Mouse (Mus musculus) adrenal gland (tissue): ENCODE results near the gene Kmt2b.

Experiments used
- intact Hi-C: fragments of 180-260 bp; cut with DNase I; formaldehyde crosslinking; loops from one replicate; pipeline ENCODE4 v1.15.1; 2025
- long read RNA-seq, 2 experiments: library from polyadenylated mRNA; unstranded; transcript quantifications; one replicate each; pipeline ENCODE4 v2.0.0; 2020; ENCODE audit warnings: borderline replicate concordance in 1 of 2; ENCODE audit not compliant: insufficient replicate concordance in 1 of 2

Kmt2b gene
- long read RNA-seq, experiment 1, partial matches to known transcripts = 3 of 3 reads
- long read RNA-seq, experiment 1, other reads (novel, unspliced or antisense) = 0 of 3 reads
- long read RNA-seq, experiment 2, partial matches to known transcripts = 3 of 3 reads
- long read RNA-seq, experiment 2, other reads (novel, unspliced or antisense) = 0 of 3 reads

DNA sequence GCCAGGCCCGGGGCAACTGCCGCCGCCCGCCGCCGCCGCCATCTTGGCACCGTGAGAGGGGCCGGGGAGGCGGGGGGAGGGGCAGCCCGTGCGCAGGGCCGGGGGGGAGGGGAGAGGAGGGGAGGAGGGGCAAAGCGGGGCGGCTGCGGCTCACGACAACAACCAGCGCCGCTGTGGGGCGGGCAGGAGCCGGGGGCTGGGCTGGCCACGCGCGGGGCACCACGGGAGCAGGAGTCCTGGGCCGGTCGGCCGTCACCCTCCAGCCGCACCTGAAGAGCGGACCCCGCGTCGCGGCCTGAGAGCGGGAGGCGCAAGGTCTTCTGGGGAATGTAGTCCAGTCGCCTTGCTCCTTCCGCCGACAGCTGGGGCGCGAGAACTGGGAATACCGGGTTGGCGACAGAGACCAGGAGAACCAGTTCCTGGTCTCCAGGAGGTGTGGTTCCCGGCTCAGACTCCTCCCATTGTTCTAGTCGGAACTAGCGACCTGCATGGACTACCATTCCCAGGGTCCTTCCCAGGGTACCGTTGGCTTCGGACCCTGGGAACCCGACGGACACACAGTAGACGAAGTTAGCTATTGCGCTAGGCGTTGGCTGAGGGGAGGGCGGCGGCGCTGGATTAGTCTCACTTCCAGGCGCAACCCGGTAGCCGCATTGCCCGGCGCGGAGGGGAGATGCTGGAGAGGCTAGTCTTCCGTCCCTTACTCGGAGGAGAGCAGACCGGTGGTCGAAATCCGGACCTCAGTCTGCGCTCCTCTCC is at the start of gene Kmt2b:
TSS of gene Kmt2b (minus strand) at position 51 of the 759 bp plus-strand sequence.
- intact Hi-C loops = loop anchor here (2.0 kb wide), 1 partner anchor 24 kb away; the partner anchor contains the start of gene Upk1a

DNA sequence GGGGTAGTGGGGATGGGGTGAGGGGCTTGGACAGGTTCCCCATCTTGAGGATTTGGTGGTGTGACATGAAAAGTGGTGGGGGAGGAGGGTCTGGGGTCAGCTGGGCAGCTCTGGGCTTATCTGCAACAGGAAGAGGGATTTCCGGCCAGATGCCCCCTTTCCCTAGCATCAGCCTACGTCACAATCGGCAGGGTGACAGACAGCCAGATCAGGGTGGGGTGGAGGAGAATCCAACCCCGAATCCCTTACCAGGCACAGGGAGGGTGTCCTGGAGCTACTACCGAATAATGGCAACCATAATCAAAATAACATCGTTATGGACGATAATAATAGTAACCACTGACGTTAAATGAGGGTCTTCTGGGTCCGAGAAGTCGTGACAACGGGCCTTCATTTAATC is 47.9 kb upstream of the Kmt2b start:
- intact Hi-C loops = no loop called here

GRCm38 (mm10) chr7:30635752-30636151 is 47.2 kb upstream of the Kmt2b start, which contains the start of gene Etv2:
TSS of gene Etv2 (minus strand) at chr7:30635852.
- intact Hi-C loops = no loop called here

DNA sequence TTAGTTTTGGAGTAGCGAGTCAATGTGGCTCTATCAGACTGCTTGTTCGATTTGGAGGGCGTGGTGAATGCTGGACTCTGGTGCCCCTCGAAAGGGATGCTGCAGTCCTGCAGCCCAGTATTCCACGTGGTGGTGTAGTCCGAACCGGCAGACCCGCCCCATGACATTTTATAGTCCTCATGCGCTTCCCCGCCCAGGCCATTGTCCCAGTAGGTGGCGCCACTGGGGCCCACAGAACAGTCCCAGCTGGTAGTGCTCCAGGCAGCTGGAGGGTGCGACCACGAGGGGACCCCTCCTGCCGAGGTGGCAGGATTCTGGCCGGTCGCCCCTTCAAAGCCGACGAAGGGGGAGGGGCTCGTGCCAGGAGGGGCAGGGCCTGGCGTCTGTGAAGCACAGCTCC is 46.1 kb upstream of the Kmt2b start:
- intact Hi-C loops = no loop called here

- intact Hi-C loops = no loop called here
Measured at GRCm38 (mm10) chr7:30633762-30634412, 45.4 kb upstream of the Kmt2b start.

DNA sequence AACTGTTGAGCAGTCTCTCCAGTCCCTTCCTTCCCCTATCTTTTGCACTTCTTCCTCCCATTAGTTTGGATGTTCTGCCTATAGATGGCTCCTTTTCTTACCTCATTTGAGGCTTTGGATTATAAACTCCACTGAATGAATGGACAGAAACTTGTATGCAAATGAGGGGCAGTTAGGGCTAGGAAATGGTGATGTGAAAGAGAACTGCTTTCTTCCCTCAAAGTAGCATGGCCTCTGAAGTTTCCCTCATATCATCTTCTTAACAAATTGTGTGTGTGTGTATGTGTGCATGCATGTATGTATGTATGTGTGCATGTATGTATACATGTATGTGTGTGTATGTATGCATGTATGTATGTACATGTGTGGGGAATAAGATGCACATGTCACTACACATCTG is 40.5 kb upstream of the Kmt2b start:
- intact Hi-C loops = no loop called here

DNA sequence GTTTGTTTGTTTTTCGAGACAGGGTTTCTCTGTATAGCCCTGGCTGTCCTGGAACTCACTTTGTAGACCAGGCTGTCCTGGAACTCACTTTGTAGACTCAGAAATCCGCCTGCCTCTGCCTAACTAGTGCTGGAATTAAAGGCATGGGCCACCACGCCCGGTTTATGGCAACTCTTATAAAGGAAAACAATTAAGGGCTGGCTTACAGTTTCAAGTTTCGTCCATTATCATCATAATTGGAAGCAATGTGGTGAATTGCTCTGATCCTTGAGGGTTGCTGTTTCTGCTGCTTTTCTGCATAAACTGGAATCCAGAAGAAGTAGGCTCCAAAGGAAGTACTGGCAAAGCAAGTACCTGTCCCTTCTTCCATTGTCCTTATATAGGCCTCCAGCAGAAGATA is 38.1 kb upstream of the Kmt2b start:
- intact Hi-C loops = no loop called here

DNA sequence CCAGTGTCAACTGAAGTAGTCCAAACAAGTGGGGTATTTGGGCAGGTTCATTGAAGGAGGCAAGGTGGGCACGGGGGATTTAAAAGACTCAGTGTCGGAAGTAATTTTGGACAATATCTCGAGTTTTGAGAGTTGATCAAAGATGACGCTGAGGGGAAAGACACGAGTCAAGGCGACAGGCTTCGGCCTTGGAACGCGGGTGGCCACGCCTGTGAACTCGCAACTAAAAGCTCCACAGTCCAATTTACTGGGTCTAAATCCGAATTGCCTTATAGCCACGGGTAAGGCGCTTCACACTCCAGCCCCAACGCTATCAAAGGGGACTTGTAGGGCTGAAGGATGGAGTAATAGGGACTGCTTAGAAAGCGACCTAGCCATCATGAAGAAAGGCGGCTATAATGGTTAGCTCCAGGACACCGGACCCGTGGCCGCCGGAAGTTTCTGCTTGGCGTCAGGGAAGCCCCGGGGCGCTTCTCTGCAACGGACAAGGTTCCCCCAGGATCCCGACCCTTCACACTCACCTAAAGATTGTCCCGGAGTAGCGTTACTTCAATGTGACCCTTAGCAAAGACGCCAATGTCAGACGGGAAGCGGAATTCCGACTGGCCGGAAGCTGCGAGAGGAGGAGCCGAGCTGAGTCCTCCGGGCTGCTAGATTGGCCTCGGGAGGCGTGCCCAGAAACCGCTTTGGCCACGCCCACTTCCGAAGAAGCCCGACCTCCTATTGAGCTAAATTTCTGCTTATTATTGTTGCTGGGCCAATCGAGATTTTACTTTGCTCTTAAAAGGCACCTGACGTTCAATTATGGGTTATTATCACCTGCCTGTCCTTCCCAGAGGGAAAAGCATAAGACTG is 37.2 kb upstream of the Kmt2b start, which contains the start of gene Cox6b1:
TSS of gene Cox6b1 (minus strand) at position 622 of the 855 bp plus-strand sequence.
- intact Hi-C loops = no loop called here

- intact Hi-C loops = no loop called here
Measured at GRCm38 (mm10) chr7:30619202-30619601, 30.7 kb upstream of the Kmt2b start.

DNA sequence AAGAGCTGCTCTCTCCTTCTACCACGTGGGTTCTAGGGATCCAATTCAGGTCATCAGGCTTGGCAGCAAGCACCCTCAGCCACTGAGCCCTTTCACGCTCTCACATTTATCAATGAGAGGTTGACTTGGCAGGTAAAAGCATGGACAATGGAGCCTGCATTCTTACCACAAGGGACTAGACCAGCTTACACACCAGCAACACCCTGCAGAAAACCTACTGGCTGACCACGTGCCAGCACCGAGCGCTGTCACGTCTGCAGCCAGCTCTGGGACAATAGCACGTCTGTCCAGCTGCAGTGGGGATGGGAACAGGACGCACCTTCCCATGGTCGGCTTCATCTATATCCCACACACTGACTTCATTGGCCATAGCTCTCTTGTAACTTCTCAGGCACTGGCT is 30.1 kb upstream of the Kmt2b start:
- intact Hi-C loops = no loop called here

GRCm38 (mm10) chr7:30615049-30615760 is 26.7 kb upstream of the Kmt2b start:
- intact Hi-C loops = no loop called here

DNA sequence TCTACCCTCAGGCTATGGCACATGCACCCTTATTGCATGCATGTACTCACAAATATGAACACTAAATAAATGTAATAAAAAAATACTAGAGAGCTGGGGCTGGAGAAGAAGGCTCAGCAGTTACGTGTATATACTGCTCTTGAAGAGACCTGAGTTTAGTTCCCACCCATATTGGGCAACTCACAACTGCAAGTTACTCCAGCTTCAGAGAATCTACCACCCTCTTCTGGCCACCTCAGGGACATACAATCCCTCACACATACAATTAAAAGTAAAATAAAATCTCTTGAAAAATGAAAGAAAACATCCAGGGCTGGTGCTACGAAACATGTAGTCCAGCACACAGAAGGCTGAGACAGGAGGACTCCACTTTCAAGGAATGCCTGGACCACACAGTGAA is 25.9 kb upstream of the Kmt2b start:
- intact Hi-C loops = no loop called here

DNA sequence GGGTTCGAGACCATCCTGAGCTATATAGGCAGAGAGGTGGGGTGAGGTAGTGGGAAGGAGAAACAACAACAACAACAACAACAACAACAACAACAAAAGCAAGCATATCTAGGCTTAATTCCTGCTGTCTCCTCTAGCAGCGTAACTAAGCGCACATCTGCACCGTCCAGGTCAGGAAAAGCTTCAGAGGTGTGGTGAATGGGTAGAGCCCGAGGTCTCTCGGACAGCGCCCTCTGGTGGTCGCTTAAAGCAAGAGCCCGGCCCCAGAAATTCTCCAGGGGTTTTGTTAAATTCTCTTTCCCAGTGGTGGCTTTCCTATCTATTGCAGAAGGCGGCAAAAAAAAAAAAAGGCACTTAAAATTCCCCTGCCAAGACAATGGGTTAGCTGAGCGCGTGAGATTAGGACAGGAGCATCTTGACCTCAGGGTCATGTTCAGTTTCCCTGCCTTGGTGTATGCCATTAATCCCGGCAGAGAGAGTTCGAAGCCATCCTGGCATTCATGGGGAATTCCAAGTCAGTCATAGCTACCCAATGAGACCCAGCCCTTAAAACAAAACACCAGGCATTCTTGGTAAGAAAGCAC is 25.1 kb upstream of the Kmt2b start:
- intact Hi-C loops = loop anchor here (2.0 kb wide), 1 partner anchor 25 kb away; the partner anchor contains the start of gene Kmt2b

DNA sequence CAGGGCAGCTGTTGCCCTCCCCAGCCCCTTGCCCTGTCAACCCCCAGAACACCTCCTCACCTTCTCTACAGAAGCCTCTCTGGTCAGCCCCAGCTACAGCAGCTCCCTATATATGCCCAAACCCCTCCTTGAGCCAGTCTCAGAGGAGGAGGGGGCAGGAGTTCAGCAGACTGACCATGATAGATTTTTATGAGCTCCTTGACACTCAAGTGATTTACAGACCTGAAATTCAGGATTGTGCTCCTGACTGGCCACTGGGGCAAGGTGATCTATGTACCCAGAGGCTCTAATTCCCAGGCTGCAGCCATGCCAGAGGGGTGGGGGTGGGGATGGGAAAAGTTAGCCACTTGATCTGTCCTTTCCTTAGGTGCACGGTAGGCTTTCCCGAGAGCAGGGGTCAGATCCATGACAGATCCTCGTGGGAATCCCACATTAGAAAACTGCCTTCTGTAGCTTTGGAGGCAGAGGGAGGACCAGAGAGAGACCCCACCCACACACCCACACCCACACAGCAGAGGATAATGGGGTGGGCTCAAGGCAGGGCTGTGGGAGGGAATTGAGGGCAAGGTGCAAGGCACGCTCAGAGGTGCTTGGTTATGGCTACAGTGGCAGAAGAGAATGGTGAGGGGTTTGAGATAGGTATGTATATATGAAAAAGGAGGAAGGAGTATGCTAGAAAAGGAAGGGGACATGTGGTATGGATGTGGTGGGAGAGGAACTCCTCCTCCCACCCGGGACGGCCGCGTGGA is 24.3 kb upstream of the Kmt2b start, which contains the start of gene Upk1a:
TSS of gene Upk1a (minus strand) at position 194 of the 749 bp plus-strand sequence.
- intact Hi-C loops = loop anchor here (2.0 kb wide), 1 partner anchor 24 kb away; the partner anchor contains the start of gene Kmt2b

DNA sequence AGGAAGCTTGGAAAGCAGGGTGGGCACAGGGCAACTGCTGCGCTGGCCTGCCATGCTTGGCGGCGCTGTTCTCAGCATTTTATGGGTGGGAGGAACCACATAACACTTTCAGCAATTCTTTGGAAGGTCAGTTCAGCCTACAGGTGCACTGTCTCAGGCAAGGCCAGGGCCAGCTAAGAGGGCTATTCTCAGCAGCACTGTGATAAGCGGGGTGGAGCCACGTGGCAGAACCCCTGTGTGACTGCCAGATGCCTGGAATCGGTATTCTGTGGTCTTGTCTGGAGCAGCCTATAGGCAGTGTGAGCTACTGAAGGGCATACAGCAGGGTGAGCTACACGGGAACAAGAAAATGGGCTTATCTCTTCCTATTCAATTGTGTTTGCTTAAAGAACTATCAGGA is 21.5 kb upstream of the Kmt2b start:
- intact Hi-C loops = no loop called here

DNA sequence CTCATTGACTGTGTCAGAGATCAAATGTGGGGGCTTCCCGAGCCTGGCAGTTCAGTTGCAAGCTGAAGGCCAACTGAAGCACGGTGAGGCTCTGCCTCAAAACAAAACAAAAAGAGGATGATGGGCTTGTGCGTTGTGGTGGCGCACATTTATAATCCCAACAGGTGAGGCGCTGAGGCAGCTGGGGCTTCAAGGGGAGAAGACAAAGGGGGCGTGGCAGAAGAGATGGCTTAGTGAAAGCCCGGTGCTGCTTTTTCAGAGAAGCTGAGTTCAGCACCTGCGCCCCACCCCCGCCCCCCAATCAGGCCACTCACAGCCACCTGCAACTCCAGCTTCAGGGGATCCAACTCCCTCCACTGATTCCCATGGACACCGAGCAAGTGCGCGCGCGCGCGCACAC is 19.9 kb upstream of the Kmt2b start:
- intact Hi-C loops = no loop called here

DNA sequence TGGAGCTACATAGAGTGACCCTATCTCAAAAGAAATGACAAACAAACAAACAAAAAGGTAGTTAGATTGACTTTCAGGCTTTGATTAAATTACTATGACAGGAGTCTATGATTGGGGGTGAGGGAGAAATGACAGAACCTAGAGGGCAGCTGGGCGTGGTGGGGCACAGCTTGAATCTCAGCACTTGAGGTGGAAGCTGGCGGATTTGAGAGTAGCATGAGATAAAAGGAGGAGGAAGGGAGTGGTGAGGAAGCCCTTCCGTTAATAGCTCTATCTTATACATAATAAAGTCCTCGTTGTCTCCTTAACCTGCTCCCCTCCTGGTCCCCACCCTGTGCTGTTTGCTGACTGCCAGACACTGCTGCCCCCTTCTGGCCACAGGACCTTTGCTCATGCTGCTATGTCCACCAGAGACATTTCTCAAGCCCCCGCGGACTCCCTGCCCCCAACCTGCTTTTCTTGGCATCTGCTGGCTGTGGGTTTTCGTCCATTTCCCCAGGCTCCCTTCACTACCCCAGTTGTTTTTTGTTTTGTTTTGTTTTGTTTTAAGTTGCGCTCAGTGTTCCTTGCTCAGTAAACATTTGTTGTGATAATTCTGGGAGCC is 19.3 kb upstream of the Kmt2b start:
- intact Hi-C loops = no loop called here

DNA sequence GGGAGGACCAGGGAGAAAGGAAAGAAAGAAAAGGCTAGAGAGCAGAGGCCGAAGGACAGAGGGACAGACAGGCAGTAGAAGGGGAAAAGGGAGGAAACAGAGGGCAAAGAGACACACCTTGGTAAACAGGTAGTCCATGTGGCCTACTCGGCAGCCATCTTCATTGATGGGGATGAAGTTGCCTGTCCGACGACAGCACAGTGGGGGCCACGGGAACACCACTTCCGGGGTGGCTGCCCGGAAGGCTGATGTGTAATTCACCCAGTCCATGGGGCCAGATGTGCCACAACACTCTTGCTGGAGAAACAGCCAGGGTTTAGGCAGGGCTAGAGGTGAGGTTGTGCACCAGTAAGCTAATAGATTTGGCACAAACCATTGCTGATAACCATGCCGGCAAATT is 16.4 kb upstream of the Kmt2b start:
- intact Hi-C loops = no loop called here

DNA sequence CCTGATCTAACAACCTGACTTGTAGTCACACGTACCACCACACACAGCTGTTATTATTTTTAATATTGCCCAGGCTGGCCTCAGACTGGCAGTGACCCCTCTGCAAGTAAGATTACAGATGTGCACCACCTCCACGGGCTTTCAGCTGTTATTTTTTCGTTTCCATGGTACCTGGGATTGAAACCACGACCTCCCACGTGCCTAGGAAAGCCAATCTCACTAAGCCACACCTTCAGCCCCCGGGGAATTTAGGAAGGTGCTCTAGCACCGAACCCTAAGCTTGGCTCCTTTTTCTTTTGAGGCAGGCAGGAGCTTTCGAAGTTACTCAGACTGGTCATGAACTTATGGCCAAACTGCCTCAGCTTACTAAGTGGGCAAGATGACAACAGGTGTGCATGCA is 15.9 kb upstream of the Kmt2b start:
- intact Hi-C loops = no loop called here
